Mouse (Mus musculus) adrenal gland, adult 2 months (tissue): Measurements from ENCODE around the gene Grk6. TPM values are rescaled to one million over a fixed set of nuclear protein-coding genes. Genes with fewer than 3 reads are reported as not detected.

Experiments
- microRNA-seq, 2 experiments: library from miRNA; unstranded; fragments of <30 nt; microRNA quantifications; one replicate each; pipeline ENCODE4 v1.2.0; 2021
- polyA plus RNA-seq: library from polyadenylated mRNA; depleted of rRNA; stranded (reverse); fragments of >200 nt; gene quantifications from 2 replicates; pipeline ENCODE4 v1.2.3, GENCODE M21; 2012; rRNA removed
- total RNA-seq, 2 experiments: library from RNA; stranded (reverse); gene quantifications; 2 replicates each; pipeline ENCODE4 v1.2.3; 2021

Grk6 gene
- total and polyA plus RNA-seq, 3 experiments = 28.4 to 70.5 (median 36.5) TPM

Small RNAs within 50 kb of the gene (microRNA-seq; reads per million reads assigned to microRNA genes)
- gene Mir6943 (1.2 to 2.0 reads per million in 2 experiments), gene Mir6944 (2.4 to 2.5 reads per million in 2 experiments), gene Mir6945 (0 reads per million in 2 experiments)

Other genes with a start within 250 kb of the Grk6 start
- 10 to 100 TPM; 76.6 to 96.6 TPM for gene Nsd1, start 235.3 kb upstream of the Grk6 start, total RNA-seq
- gene Nsd1, start 235.3 kb upstream of the Grk6 start, polyA plus RNA-seq = 10.6 and 13.9 TPM in 2 replicates
- 100 to 1,000 TPM; 160 to 164 TPM for gene Prelid1, start 124.6 kb upstream of the Grk6 start, total RNA-seq
- 279 and 328 TPM in 2 replicates for gene Prelid1, start 124.6 kb upstream of the Grk6 start, polyA plus RNA-seq
- gene Rab24, start 123.1 kb upstream of the Grk6 start, total RNA-seq = 10 to 100 TPM; 39.3 to 70.0 TPM
- 91.7 and 105 TPM in 2 replicates for gene Rab24, start 123.1 kb upstream of the Grk6 start, polyA plus RNA-seq
- gene Mxd3, start 115.2 kb upstream of the Grk6 start, total RNA-seq = 1 to 10 TPM; 1.2 to 1.7 TPM
- 5.5 and 6.4 TPM in 2 replicates for gene Mxd3, start 115.2 kb upstream of the Grk6 start, polyA plus RNA-seq
- gene Lman2, start 82.3 kb upstream of the Grk6 start, total RNA-seq = 100 to 1,000 TPM; 111 to 119 TPM
- gene Lman2, start 82.3 kb upstream of the Grk6 start, polyA plus RNA-seq = 90.6 and 113 TPM in 2 replicates
- gene Rgs14, start 75.3 kb upstream of the Grk6 start, total RNA-seq = under 1 TPM; 0.55 to 0.86 TPM
- gene Rgs14, start 75.3 kb upstream of the Grk6 start, polyA plus RNA-seq = 1.3 and 1.7 TPM in 2 replicates
- 1 to 10 TPM in 1 of 2 experiments, not detected in 1; 1.3 TPM for gene Slc34a1, start 46.9 kb upstream of the Grk6 start, total RNA-seq
- 0.29 TPM in 1 of 2 replicates, not detected in the other for gene Slc34a1, start 46.9 kb upstream of the Grk6 start, polyA plus RNA-seq
- not detected for gene Pfn3, start 29.8 kb upstream of the Grk6 start, total RNA-seq
- gene Pfn3, start 29.8 kb upstream of the Grk6 start, polyA plus RNA-seq = not detected in 2 replicates
- gene F12, start 18.3 kb upstream of the Grk6 start, total RNA-seq = 1 to 10 TPM in 1 of 2 experiments, not detected in 1; 1.5 TPM
- 0.10 and 0.34 TPM in 2 replicates for gene F12, start 18.3 kb upstream of the Grk6 start, polyA plus RNA-seq
- gene Prr7, start 19.2 kb downstream of the Grk6 start, total RNA-seq = 1 to 10 TPM; 1.5 to 4.1 TPM
- 59.0 and 66.3 TPM in 2 replicates for gene Prr7, start 19.2 kb downstream of the Grk6 start, polyA plus RNA-seq
- 10 to 100 TPM; 12.6 to 25.9 TPM for gene Dbn1, start 43.0 kb downstream of the Grk6 start, total RNA-seq
- gene Dbn1, start 43.0 kb downstream of the Grk6 start, polyA plus RNA-seq = 41.5 and 44.1 TPM in 2 replicates
- 10 to 100 TPM; 15.2 to 19.5 TPM for gene Pdlim7, start 68.6 kb downstream of the Grk6 start, total RNA-seq
- gene Pdlim7, start 68.6 kb downstream of the Grk6 start, polyA plus RNA-seq = 45.2 and 52.4 TPM in 2 replicates
- gene Dok3, start 84.2 kb downstream of the Grk6 start, total RNA-seq = 1 to 10 TPM; 3.8 to 4.9 TPM
- 11.8 and 13.9 TPM in 2 replicates for gene Dok3, start 84.2 kb downstream of the Grk6 start, polyA plus RNA-seq
- 10 to 100 TPM; 44.6 to 53.4 TPM for gene Ddx41, start 91.6 kb downstream of the Grk6 start, total RNA-seq
- gene Ddx41, start 91.6 kb downstream of the Grk6 start, polyA plus RNA-seq = 56.6 and 57.3 TPM in 2 replicates
- gene Fam193b, start 126.0 kb downstream of the Grk6 start, total RNA-seq = 10 to 100 TPM; 32.0 to 41.2 TPM
- gene Fam193b, start 126.0 kb downstream of the Grk6 start, polyA plus RNA-seq = 99.6 and 110 TPM in 2 replicates
- gene Tmed9, start 128.7 kb downstream of the Grk6 start, total RNA-seq = 100 to 1,000 TPM; 127 to 184 TPM
- gene Tmed9, start 128.7 kb downstream of the Grk6 start, polyA plus RNA-seq = 54.9 and 71.9 TPM in 2 replicates
- 10 to 100 TPM; 13.0 to 13.7 TPM for gene B4galt7, start 154.8 kb downstream of the Grk6 start, total RNA-seq
- 20.9 and 22.7 TPM in 2 replicates for gene B4galt7, start 154.8 kb downstream of the Grk6 start, polyA plus RNA-seq
- 10 to 100 TPM; 30.9 to 32.4 TPM for gene Caml, start 177.9 kb downstream of the Grk6 start, total RNA-seq
- gene Caml, start 177.9 kb downstream of the Grk6 start, polyA plus RNA-seq = 12.9 and 13.2 TPM in 2 replicates
- 10 to 100 TPM; 33.6 to 40.4 TPM for gene Ddx46, start 190.0 kb downstream of the Grk6 start, total RNA-seq
- gene Ddx46, start 190.0 kb downstream of the Grk6 start, polyA plus RNA-seq = 6.8 and 9.1 TPM in 2 replicates
- gene B230219D22Rik, start 248.1 kb downstream of the Grk6 start, total RNA-seq = 10 to 100 TPM; 51.3 to 61.4 TPM
- 16.5 and 19.5 TPM in 2 replicates for gene B230219D22Rik, start 248.1 kb downstream of the Grk6 start, polyA plus RNA-seq